Mouse (Mus musculus) left cerebral cortex, postnatal 4 days (tissue): ENCODE data around the gene Adk. TPM values are rescaled to one million over a fixed set of nuclear protein-coding genes. Genes with fewer than 3 reads are reported as not detected.

Experiments used
- DNase-seq: peaks from one replicate; pipeline ENCODE4 v3.0.0-alpha.2; 2022
- intact Hi-C: fragments of 180-260 bp; cut with DNase I; formaldehyde crosslinking; loops from one replicate; pipeline ENCODE4 v1.15.1; 2025
- total RNA-seq, 2 experiments: library from RNA; stranded (reverse); gene quantifications; 2 replicates each; pipeline ENCODE4 v1.2.3; 2021

Gene Adk
- total RNA-seq, 2 experiments from 2014 or later: 51.6 to 52.3 TPM

- intact Hi-C loops: no loop called here
- no peak for DNase-seq
Measured at GRCm38 (mm10) chr14:21096279-21096678, 43.9 kb downstream of the Adk start.

- intact Hi-C loops: no loop called here
- no peak for DNase-seq
Measured at GRCm38 (mm10) chr14:21096689-21097088, 44.3 kb downstream of the Adk start.

DNA sequence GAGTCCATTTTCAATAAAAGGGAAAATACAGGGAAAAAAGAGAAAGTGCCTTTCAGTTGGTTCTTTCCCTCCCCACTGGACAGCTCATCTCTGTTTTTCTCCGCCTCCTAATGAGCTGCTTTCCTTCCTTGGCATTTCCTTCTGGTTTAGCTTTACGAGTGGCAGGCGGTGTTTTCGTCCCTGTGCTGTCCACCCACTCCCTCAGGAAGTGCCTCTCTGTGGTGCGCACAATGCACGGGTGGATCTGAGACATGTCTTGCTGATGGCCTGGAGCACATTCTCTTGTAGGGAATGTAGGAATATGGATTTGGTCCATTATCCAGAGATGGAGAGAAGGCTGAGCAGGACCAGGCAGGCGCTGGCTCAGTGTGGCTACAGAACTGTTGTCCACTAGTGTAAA is 47.0 kb downstream of the Adk start:
- intact Hi-C loops: no loop called here
- no peak for DNase-seq

- DNase-seq: no peak
Measured at GRCm38 (mm10) chr14:21100876-21101275, 48.5 kb downstream of the Adk start.

DNA sequence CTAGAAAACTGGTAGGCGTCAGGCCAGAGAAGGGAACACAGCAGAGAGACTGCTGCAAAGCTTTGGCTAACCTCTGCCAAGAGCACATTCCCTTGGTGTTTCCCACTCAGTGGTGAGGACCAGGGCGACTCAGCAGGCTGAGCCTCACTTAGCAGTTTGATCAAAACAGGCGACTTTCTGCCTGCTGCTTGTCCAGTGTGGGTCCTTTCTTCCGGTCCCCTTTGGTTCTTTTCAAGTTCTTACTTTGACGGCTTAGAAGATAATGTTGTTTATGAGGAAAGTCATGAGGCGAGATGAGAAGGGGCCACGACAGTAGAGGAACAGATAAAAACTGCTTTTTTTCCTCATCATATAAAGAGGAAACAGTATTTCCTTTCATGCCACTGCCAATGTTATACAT is 49.2 kb downstream of the Adk start:
- peak; percentile 13 for DNase-seq
- intact Hi-C loops: no loop called here

More at GRCm38 (mm10) chr14:21100876-21101275, 48.5 kb downstream of the Adk start:
- intact Hi-C loops: no loop called here

- DNase-seq: no peak
- intact Hi-C loops: no loop called here
Measured at GRCm38 (mm10) chr14:21102666-21103203, 50.4 kb downstream of the Adk start.

GRCm38 (mm10) chr14:21105049-21105448 is 52.7 kb downstream of the Adk start:
- intact Hi-C loops: loop anchor here (5.0 kb wide), 1 partner anchor 53 kb away; the partner anchor contains the start of genes Adk and Ap3m1
- DNase-seq: no peak

GRCm38 (mm10) chr14:21106582-21106981 is 54.2 kb downstream of the Adk start:
- intact Hi-C loops: loop anchor here (5.0 kb wide), 1 partner anchor 54 kb away; the partner anchor contains the start of genes Adk and Ap3m1
- no peak for DNase-seq

DNA sequence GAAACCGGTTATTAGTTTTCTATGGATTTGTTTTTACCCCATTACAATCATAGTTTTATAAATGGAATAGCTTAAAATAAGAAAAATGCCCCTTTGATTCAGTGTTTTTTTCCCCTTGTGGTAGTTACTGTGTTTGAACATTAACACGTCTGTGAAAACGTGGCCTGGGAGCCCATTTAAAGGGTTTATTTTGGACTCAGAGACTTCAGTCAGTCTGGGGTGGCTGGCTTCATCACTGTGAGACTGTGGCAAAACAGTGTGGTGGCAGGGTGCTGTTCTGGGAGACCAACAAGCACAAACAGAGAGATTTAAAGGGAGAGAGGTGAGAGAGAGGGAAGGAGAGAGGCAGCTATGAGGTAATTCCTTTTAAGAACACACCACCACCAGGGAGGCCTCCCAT is 55.2 kb downstream of the Adk start:
- intact Hi-C loops: loop anchor here (5.0 kb wide), 1 partner anchor 55 kb away; the partner anchor contains the start of genes Adk and Ap3m1
- DNase-seq: no peak

DNA sequence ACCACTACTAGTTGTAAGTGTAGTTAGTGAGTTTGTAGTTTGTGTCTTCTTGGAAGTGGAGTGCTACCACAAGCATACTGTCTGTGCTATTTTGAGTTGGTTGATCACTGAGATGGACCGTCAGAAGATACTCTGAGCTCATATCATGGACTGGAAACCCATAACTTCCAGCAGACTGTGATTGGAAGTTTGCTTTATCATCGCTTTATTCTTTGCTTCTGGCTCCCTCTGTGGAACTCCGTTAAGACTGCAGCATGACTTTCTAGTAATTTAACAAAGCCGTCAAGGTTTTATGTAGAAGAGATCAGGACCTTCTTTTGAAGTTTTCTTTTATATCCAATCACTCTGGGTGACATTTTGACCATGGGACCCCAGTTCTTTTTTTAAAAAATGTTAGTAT is 58.1 kb downstream of the Adk start:
- DNase-seq: no peak
- intact Hi-C loops: no loop called here

GRCm38 (mm10) chr14:21111500-21111899 is 59.1 kb downstream of the Adk start:
- DNase-seq: no peak
- intact Hi-C loops: no loop called here

DNA sequence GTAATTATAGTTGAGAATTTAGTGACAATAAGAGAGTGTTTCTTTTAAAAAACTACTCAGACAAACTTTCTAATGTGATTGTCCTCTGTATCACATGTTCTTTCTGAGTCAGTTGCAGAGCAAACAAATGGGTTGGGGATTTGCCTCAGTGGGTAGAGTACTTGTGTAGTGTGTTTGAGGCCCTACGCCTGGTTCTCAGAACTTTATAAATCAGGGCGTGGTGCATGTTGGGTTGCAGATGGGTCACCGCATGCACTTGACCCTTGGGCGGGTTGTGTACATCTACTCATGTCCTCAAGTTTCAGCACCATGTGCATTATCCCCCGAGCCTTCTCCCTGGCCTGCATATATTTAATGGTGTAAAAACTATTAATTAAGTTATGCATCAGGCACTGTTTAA is 59.8 kb downstream of the Adk start:
- intact Hi-C loops: no loop called here
- DNase-seq: no peak

GRCm38 (mm10) chr14:21112742-21113141 is 60.4 kb downstream of the Adk start:
- DNase-seq: no peak
- intact Hi-C loops: no loop called here

- intact Hi-C loops: no loop called here
- DNase-seq: no peak
Measured at GRCm38 (mm10) chr14:21114339-21114738, 62.0 kb downstream of the Adk start.

GRCm38 (mm10) chr14:21115318-21115717 is 62.9 kb downstream of the Adk start:
- no peak for DNase-seq
- intact Hi-C loops: no loop called here

GRCm38 (mm10) chr14:21115888-21116460 is 63.6 kb downstream of the Adk start:
- intact Hi-C loops: no loop called here
- DNase-seq: no peak

DNA sequence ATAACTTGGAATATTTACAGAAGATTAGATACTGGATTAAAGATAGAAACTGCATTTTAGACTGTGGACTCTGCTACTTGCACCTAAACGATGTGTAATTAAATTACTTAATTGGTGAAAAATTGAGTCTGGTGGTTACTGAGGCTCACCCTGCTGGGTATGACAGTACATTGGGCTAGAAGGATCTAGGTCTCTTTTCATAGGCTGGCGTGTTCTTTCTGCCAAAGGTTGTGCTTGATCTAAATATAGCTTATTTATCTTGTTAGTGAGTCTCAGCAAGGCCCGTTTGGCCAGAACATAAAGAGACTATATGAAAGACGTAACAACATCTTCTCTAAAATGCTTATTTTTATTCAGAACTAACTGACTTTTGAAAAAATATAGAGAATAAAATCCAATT is 65.7 kb downstream of the Adk start:
- DNase-seq: no peak
- intact Hi-C loops: no loop called here

- no peak for DNase-seq
- intact Hi-C loops: loop anchor here (10.0 kb wide), 1 partner anchor 725 kb away; the partner anchor contains the start of gene Comtd1
Measured at GRCm38 (mm10) chr14:21119653-21120313, 67.4 kb downstream of the Adk start.

DNA sequence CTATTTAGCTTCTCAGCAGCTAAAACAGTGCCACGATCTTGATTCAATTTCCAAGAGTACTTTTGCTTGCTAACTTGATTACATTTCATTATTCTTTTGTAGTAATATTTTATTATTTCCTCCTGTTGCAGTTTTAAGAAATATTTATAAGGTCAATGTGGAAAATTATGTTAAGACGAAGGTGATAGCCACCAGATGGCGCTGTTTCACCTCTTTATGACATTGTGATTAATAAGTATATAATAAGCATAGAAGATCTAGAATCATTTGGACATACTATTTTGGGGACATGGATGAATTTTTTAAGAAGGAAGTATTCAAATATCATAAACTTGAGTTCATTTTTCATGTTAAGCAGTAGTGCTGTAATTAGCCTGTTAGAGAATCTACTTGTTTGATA is 68.1 kb downstream of the Adk start:
- intact Hi-C loops: loop anchor here (10.0 kb wide), 1 partner anchor 724 kb away; the partner anchor contains the start of gene Comtd1
- peak; percentile 59 for DNase-seq

GRCm38 (mm10) chr14:21127215-21127614 is 74.8 kb downstream of the Adk start:
- no peak for DNase-seq
- intact Hi-C loops: loop anchor here (10.0 kb wide), 1 partner anchor 718 kb away; the partner anchor contains the start of gene Comtd1

GRCm38 (mm10) chr14:21136906-21137305 is 84.5 kb downstream of the Adk start:
- intact Hi-C loops: loop anchor here (1.0 to 10.0 kb wide), 3 partner anchors 360 to 604 kb away; no protein-coding TSS in a partner anchor
- peak; percentile 58 for DNase-seq

DNA sequence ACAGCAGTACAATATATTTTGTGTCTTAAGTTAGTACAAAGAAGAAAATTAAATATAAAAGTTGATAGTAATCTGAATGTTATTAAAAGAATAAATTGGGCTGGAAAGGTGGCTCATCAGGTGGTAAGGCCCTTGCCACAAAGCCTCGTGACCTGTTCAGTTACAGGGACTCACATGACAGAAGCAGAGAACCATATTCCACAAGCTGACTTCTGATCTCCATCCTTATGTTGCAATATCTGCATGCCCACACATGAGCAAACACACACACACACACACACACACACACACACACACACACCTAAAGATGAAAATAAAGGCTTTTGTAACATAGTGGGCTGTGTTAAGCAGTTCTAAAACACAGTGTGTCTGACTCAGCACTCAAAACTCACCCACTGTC is 90.2 kb downstream of the Adk start:
- intact Hi-C loops: loop anchor here (10.0 kb wide), 2 partner anchors 112 to 472 kb away; no protein-coding TSS in a partner anchor
- DNase-seq: no peak
